Mouse (Mus musculus): ENCODE data around the gene Zfp748. TPM values are rescaled to one million over a fixed set of nuclear protein-coding genes. Genes with fewer than 3 reads are reported as not detected.

The Zfp748 gene
- 4.6 and 5.3 TPM in 2 replicates for polyA plus RNA-seq (2012; rRNA removed)

GRCm38 (mm10) chr13:67553730-67554129 is at the start of gene Zfp748:
Zfp748 (minus strand) TSS chr13:67553830.
- no peak for DNase-seq (ENCODE audit: extremely low spot score in 1 of 2, low spot score in 1 of 2)

DNA sequence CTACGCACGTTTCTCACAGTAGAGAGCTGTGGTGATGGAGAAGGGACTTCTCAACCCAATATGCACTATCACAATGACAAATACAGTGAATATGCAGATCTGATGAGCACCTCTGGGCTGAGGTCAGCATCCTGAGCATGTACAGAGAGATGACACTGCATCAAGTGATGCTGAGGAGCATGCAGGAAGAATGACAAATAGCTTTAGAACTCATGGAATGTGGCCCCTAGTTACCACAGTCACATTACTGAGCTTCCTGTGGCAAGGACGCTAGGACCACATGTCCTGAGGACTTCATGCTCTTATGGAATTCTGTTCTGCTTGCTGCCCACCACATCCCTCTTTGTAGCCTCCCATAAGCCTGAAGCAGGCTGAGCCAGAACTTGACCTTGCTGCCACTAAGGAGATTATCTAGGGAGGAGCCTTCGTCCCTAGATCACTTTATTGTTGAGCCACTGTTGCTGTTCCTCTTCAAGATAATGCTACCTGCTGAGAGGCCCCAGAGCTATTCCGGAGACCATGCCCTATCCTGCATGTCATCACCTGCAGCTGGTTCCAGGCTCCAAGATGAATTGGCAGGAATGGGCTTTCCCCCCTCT is 19.1 kb upstream of the Zfp748 start:
- DNase-seq (ENCODE audit: extremely low spot score in 1 of 2, low spot score in 1 of 2) = no peak

DNA sequence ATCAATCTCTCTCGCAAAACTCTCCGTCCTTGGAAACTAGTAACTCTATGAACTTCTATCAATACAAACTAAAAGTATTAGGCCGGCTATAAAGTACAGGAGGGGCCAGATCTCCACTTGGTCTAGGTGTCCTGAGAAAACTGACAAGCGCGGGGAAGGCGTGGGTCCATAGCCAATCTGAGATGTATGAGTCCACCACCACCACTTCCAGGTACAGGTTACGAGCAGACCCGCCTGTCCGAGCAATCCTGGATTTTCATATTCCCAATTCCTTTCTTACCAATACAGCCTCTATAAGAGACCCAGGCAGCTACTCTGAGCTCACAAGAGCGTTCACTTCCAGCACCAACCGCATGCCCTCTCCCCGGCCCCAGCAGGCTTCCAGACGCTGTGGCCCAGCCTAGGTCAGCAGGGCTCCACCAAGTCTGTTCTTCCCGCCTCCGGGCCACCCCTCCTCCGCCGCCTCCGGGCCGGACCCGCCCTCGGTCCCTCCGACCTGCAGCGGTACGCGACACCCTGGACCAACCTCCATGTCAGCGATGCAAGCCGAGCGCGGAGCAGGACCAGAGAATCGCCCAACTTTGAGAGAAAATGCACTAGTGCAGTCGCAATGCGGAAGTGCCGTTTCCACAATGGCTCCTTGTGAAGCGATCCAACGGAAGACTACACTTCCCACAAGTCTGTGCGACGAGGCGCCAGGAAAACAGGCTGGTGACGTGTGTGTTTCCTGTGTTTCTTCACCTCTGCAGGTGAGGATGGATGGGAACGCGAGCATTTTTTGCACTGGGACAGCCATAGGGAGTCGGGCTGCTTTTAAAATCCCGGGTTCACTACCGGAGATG is 904 bp downstream of the Zfp748 start:
- DNase-seq (ENCODE audit: extremely low spot score in 1 of 2, low spot score in 1 of 2) = peak; percentile 87 to 94

GRCm38 (mm10) chr13:67545941-67546340 is 7.7 kb downstream of the Zfp748 start:
- no peak for DNase-seq (ENCODE audit: extremely low spot score in 1 of 2, low spot score in 1 of 2)

DNA sequence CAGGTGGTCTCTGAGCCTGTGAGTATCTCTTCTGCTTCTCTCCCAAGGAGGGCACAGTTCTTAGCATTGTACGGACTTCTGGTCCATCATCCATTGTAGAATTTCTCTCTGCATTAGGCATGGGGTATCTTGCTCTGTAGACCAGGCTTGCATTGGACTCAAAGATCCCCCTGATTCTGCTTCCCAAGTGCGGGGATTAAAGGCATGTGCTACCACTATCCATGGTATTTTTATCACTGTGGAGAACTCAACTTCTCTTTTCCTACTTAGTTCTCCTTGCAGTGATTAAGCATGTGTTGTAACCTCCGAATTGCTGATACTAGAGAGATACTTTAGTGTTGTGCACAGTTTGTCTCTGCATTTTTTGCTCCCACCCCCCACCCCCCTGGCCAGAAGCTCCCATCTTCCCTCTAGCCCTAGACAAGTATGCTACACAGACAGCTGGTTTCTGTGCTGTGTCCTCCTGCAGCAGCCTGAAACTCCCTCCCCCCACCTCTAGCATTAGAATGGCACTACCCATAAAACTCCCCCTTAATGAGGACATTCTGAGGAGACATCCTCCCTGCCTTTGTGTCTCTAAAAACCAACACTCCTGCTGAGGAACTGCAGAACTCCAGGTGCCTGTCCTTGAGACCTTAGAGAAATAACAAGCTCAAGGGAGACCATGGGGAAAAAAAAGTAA is 26.4 kb downstream of the Zfp748 start:
- DNase-seq (ENCODE audit: extremely low spot score in 1 of 2, low spot score in 1 of 2) = no peak

DNA sequence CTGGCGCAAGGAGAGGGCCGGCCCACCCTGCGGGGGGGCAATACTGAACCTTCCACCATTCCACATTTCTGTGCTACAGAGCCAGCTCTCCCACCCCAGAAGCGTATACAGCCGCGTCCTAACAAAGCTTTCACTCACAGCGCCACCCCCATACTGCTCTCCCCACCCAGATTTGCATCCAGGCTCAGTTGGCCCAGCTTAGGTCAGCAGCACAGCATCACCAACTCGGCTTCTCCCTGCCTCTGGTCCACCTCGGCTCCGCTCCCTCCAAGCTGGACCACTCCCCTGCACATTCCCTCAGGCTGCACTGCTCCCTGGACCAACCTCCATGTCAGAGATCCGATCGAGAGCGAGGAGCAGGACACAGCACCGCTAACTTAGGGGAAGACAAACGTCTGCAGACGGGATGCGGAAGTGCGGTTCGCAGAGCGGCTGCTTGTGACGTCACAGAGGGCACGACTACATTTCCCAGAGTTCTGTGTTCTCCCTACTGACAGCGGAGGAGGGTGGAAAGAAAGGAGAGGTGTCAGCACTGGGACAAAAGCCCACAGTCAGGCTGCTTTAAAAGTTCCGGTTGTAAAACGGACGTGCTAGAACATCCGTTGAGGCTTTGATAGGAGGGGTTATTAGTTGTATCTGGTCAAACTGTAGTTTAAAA is 27.7 kb downstream of the Zfp748 start, which contains the start of the genes Gm26965 and Zfp87:
Gm26965 (minus strand) TSS at position 399 of the 658 bp plus-strand sequence.
Zfp87 (minus strand) TSS at position 425 of the 658 bp plus-strand sequence.
- DNase-seq (ENCODE audit: extremely low spot score in 1 of 2, low spot score in 1 of 2) = peak; percentile 92 to 96

DNA sequence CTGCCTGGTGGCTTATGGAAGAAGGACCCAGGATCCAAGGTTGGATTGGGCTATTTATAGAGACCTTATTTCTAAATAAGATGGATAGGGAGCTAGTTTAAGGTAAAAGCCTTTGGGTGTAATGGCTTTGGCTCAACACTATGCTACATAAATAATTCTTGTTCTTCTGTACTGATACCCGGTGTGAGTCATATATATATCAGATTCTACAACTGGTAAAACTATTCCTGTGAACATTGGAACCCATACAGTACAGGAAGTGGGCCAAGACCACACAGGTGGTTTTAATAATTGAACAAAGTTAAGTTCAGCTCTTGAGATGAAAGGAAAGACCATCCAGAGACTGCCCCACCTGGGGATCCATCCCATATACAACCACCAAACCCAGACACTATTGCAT is 52.7 kb downstream of the Zfp748 start:
- DNase-seq (ENCODE audit: extremely low spot score in 1 of 2, low spot score in 1 of 2) = no peak

GRCm38 (mm10) chr13:67500084-67500719 is 53.4 kb downstream of the Zfp748 start, which contains the start of gene Zfp58:
Zfp58 (minus strand) TSS chr13:67500555.
- peak; percentile 90 to 94 for DNase-seq (ENCODE audit: extremely low spot score in 1 of 2, low spot score in 1 of 2)

DNA sequence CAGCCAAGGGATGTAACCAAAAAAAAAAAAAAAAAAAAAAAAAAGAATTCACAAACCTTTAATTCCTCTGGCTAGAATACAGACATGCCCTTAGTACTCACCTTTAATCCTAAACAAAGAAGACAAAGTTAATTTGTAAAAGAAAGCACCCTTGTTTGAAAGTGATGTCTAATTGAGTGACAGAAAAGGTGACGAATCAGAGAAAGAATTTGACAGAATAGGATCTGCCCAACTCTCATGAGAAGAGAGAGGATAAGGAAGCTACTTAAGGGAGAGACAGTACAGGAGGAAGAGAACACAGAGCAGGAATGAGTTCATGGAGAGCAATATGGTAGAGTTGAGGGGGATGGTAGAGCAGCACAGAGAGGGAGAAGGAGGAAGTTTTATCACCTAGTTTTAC is 58.0 kb downstream of the Zfp748 start:
- no peak for DNase-seq (ENCODE audit: extremely low spot score in 1 of 2, low spot score in 1 of 2)

Other genes starting within 250 kb of the Zfp748 start
- 3.0 and 3.7 TPM in 2 replicates for gene Zfp457, start 247.3 kb downstream of the Zfp748 start, polyA plus RNA-seq (2012; rRNA removed)
- gene Zfp595, start 221.3 kb downstream of the Zfp748 start, polyA plus RNA-seq (2012; rRNA removed) = 2.5 and 2.7 TPM in 2 replicates
- not detected in 2 replicates for gene Gm28044, start 193.3 kb downstream of the Zfp748 start, polyA plus RNA-seq (2012; rRNA removed)
- gene Zfp953, start 193.2 kb downstream of the Zfp748 start, polyA plus RNA-seq (2012; rRNA removed) = 0.48 TPM in 2 replicates
- gene Gm28041, start 178.1 kb downstream of the Zfp748 start, polyA plus RNA-seq (2012; rRNA removed) = 0.38 TPM in 1 of 2 replicates, not detected in the other
- 0.48 and 0.62 TPM in 2 replicates for gene Zfp456, start 178.0 kb downstream of the Zfp748 start, polyA plus RNA-seq (2012; rRNA removed)
- 3.2 and 3.4 TPM in 2 replicates for gene Zfp429, start 154.0 kb downstream of the Zfp748 start, polyA plus RNA-seq (2012; rRNA removed)
- 2.3 and 2.5 TPM in 2 replicates for gene Zfp459, start 132.4 kb downstream of the Zfp748 start, polyA plus RNA-seq (2012; rRNA removed)
- 8.2 and 8.4 TPM in 2 replicates for gene Zfp874a, start 102.2 kb downstream of the Zfp748 start, polyA plus RNA-seq (2012; rRNA removed)
- gene Zfp874b, start 69.6 kb downstream of the Zfp748 start, polyA plus RNA-seq (2012; rRNA removed) = 8.2 and 9.4 TPM in 2 replicates
- gene Zfp58, start 53.3 kb downstream of the Zfp748 start, polyA plus RNA-seq (2012; rRNA removed) = 5.6 and 5.8 TPM in 2 replicates
- 0.06 TPM in 1 of 2 replicates, not detected in the other for gene Gm26965, start 27.7 kb downstream of the Zfp748 start, polyA plus RNA-seq (2012; rRNA removed)
- 25.7 and 33.8 TPM in 2 replicates for gene Zfp87, start 27.7 kb downstream of the Zfp748 start, polyA plus RNA-seq (2012; rRNA removed)
- gene Zfp729b, start 55.9 kb upstream of the Zfp748 start, polyA plus RNA-seq (2012; rRNA removed) = 3.0 and 4.1 TPM in 2 replicates
- gene Gm49345, start 83.9 kb upstream of the Zfp748 start, polyA plus RNA-seq (2012; rRNA removed) = not detected in 2 replicates
- gene Zfp729a, start 84.0 kb upstream of the Zfp748 start, polyA plus RNA-seq (2012; rRNA removed) = 3.1 and 4.1 TPM in 2 replicates
- gene Zfp738, start 133.2 kb upstream of the Zfp748 start, polyA plus RNA-seq (2012; rRNA removed) = 12.4 and 14.3 TPM in 2 replicates
- gene Zfp65, start 175.3 kb upstream of the Zfp748 start, polyA plus RNA-seq (2012; rRNA removed) = 4.5 and 5.0 TPM in 2 replicates
- gene Zfp85, start 201.4 kb upstream of the Zfp748 start, polyA plus RNA-seq (2012; rRNA removed) = 3.1 and 3.9 TPM in 2 replicates
- gene Zfp493, start 225.9 kb upstream of the Zfp748 start, polyA plus RNA-seq (2012; rRNA removed) = 2.4 and 3.9 TPM in 2 replicates

All from frontal cortex, adult 2 months (tissue).